Mouse (Mus musculus) G1E (cell line): ENCODE measurements around the gene Rasl11b.

Experiments
- CTCF ChIP-seq: IDR thresholded peaks from 2 replicates; pipeline ENCODE4 v1.5.1; 2012; ENCODE audit warnings: low read depth, low read length, inconsistent platforms, mixed read lengths
- GATA1 ChIP-seq: IDR thresholded peaks from 2 replicates; pipeline ENCODE4 v1.6.1; 2012; ENCODE audit warnings: borderline replicate concordance, low read length, inconsistent platforms, mixed read lengths

- TF ChIP-seq CTCF: no peak
- no peak for TF ChIP-seq GATA1
These were observed 32.3 kb downstream of the Rasl11b start for GRCm38 (mm10) chr5:74227352-74227751.
